Mouse (Mus musculus) bone marrow, adult 2 months (tissue): ENCODE data around the gene Ifna6. TPM values are rescaled to one million over a fixed set of nuclear protein-coding genes. Genes with fewer than 3 reads are reported as not detected.
A peak's percentile ranks its signal among the peaks of the same experiment; 100 is the strongest.

Source experiments
- H3K27ac ChIP-seq: fragments of 200-500 bp; 2 replicates; pipeline ENCODE4 v1.5.1; 2012; ENCODE audit warnings: low read depth, mild to moderate bottlenecking, control low read depth, inconsistent platforms, low read length; ENCODE audit not compliant: control insufficient read depth, poor library complexity, insufficient read depth
- H3K4me1 ChIP-seq: fragments of 200-500 bp; 2 replicates; pipeline ENCODE4 v1.6.1; 2011; ENCODE audit warnings: low read length; ENCODE audit not compliant: control insufficient read depth, insufficient read depth
- H3K4me3 ChIP-seq: fragments of 200-500 bp; replicated peaks from 2 replicates; pipeline ENCODE3; 2011; ENCODE audit warnings: mild to moderate bottlenecking, low read depth, low read length, control low read depth; ENCODE audit not compliant: control insufficient read depth
- CTCF ChIP-seq: fragments of 200-500 bp; IDR thresholded peaks from 2 replicates; pipeline ENCODE4 v1.5.1; 2011; ENCODE audit warnings: low read length, control low read depth; ENCODE audit not compliant: control insufficient read depth, insufficient read depth
- POLR2A ChIP-seq: fragments of 200-500 bp; IDR thresholded peaks from 2 replicates; pipeline ENCODE4 v1.6.1; 2011; ENCODE audit warnings: low read depth, mild to moderate bottlenecking, control low read depth, low read length, borderline replicate concordance; ENCODE audit not compliant: control insufficient read depth
- WGBS: fragments of 180-500 bp; shearing (Covaris S2); methylation state at CpG from one replicate; pipeline ENCODE4 v1.1.7; 2018; 5-methylcytosine and 5-hydroxymethylcytosine counted together
- polyA plus RNA-seq: library from polyadenylated mRNA; stranded (reverse); fragments of >200 nt; gene quantifications from 2 replicates; pipeline ENCODE4 v1.2.4, GENCODE M21; 2011; ENCODE audit warnings: low replicate concordance; ENCODE audit not compliant: missing spikeins, insufficient read depth, insufficient read length

Gene Ifna6
- polyA plus RNA-seq, 1 experiment = not detected

DNA sequence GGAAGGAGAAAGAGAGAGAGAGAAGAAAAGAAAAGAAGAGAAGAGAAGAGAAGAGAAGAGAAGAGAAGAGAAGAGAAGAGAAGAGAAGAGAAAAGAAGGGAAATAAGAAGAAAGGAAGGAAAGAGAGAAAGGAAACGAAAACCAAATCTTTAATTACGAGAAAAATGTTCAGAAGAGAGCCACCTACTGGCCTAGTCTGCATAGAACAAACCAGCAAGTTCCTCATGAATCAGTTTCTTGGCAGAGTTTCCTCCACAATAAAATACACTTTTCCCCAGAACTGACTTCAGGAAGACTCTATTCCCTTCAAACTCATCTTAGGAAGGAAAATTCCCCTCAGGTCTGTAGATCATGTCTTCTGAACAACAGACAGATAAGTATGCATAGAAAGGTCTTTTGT lies 18.1 kb downstream of the Ifna6 start:
- WGBS = 30% methylated on average over 2 of the region's 2 CpGs
- Histone ChIP-seq H3K4me3 (no peak overlapping the region), H3K4me1 (no peaks in the 10 kb centered on the region), H3K27ac (no peak overlapping the region)
- TF ChIP-seq CTCF (no peak), POLR2A (no peak)

DNA sequence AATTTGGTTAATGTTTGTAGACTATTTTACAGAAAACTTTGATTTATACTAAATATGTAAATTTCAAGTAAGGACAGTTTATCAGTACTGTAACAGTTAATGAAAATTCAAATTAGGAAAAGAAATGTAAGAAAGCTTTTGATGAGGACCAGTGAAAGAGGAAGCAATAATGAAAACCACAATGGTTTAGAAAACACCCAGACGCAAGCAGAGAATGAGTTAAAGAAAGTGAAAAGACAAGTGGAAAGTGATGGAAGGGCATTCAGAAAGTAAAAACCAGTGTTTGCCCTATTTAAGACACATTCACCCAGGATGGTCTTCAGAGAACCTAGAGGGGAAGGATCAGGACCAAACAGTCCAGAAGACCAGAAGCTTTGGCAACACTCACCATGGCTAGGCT lies 22.5 kb downstream of the Ifna6 start, which contains the start of gene Ifna1:
Gene Ifna1 (plus strand): TSS at position 390 of the 400 bp plus-strand sequence.
- Histone ChIP-seq H3K4me3 (no peak within 1 kb of the TSS), H3K4me1 (no peaks in the 10 kb centered on the region), H3K27ac (no peak within 1 kb of the TSS)
- TF ChIP-seq POLR2A = no peak
- TF ChIP-seq CTCF = no peak
- 3% methylated on average over 1 of the region's 1 CpGs for WGBS

DNA sequence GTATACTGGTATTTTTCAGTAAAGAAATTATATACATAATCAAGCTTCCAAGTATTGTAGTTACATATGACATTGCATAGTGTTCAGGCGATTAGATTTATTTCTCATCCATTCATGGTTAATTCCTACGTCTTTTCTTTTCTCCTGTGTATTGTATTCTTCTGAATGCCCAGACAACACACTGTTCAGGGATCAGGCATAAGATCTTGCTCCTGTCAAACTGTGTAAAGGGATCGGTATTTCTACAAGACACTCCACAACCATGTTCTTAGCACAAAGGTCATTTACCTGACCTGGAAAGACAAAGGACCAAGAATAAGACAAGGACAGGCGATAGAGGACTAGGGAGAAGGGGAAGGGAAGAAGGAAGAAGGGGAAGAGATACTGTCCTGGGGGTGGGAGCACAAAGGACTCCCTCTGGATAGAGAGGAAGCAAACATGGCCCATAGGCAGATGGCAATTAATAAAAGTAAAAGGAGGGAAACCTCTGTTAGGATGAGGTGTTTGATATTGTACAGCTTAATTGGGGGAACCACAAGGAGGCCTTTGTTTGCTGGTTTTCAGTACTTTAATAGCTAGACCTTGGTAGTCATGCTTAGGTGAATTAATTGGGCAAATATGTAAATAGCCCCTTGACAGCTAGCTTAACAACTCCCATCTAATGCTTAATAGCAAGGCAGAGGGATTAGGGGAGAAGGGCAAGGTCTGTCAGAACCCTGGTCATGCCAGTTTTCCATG lies 24.0 kb downstream of the Ifna6 start:
- Histone ChIP-seq H3K4me3 (no peak overlapping the region), H3K27ac (no peak overlapping the region), H3K4me1 (no peaks in the 10 kb centered on the region)
- TF ChIP-seq CTCF (no peak), POLR2A (no peak)
- 85% methylated on average over 4 of the region's 4 CpGs for WGBS

DNA sequence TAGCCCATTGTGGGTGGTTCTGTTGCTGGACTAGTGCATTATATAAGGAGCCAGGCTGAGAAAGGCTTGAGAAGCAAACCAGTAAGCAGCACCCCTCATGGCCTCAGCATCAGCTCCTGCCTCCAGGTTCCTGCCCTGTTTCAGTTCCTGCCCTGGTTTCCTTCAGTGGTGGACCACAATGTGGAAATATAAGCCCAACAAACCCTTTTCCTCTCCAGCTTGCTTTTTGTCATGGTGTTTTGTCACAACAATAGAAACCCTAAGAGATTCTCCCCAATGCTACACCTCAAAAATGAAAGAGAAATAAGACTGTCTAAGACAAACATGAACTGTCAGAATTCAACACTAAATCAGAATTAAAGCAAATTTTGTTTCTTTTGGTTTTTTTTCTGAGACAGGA lies 32.0 kb downstream of the Ifna6 start:
- Histone ChIP-seq H3K4me1 (no peaks in the 10 kb centered on the region; the same call in 1 of the 2 replicates), H3K27ac (no peak overlapping the region), H3K4me3 (no peak overlapping the region)
- TF ChIP-seq POLR2A (no peak), CTCF (no peak)

DNA sequence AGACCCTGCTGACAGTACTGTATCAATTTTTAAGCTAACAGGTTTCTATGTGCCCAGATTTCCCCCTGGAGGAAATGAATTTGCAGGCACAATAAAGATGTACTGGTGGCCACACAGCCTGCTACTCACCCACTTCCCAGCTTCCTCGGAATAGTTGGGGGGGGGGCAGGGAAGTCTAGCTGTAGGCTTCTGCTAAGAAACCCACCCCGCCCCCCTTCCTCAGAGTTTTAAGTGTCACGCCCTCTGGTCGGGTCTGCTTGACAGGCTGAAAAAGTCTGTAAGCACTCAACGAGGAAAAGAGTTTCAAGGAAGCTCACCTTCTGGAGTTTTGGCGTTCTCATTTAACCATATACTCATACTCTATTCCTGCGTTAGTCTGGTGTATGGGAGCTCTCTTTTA lies 36.1 kb downstream of the Ifna6 start:
- Histone ChIP-seq H3K4me3 (no peak overlapping the region), H3K4me1 (peaks cover 1% of the 10 kb centered on the region; the same call in 1 of the 2 replicates), H3K27ac (no peak overlapping the region)
- 29% methylated on average over 7 of the region's 7 CpGs for WGBS
- TF ChIP-seq CTCF (no peak), POLR2A (no peak)

DNA sequence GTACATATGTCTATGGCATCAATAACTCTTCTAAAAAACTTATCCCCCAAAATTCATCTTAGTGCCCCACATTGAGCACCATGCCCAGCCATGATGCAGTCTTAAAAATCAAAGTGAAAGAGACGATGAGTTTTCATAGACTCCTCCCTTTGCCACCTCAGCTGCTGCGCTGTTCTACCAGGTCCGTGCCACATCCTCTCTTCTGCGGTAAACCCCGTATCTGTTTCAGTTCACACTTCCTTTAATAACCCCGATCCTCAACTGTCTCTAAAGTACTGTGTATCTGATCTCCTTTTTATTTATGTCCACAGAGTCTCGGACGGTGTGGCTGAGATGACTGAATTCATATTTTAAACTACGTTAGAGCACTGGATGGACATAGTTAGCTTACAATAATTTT lies 37.4 kb downstream of the Ifna6 start:
- no peak for TF ChIP-seq POLR2A
- no peak for TF ChIP-seq CTCF
- Histone ChIP-seq H3K4me3 (peak overlapping the region; percentile 42), H3K27ac (peak overlapping the region; percentile 22; the same call in 1 of the 2 replicates), H3K4me1 (peaks cover 1% of the 10 kb centered on the region; the same call in 1 of the 2 replicates)
- 2% methylated on average over 9 of the region's 9 CpGs for WGBS

DNA sequence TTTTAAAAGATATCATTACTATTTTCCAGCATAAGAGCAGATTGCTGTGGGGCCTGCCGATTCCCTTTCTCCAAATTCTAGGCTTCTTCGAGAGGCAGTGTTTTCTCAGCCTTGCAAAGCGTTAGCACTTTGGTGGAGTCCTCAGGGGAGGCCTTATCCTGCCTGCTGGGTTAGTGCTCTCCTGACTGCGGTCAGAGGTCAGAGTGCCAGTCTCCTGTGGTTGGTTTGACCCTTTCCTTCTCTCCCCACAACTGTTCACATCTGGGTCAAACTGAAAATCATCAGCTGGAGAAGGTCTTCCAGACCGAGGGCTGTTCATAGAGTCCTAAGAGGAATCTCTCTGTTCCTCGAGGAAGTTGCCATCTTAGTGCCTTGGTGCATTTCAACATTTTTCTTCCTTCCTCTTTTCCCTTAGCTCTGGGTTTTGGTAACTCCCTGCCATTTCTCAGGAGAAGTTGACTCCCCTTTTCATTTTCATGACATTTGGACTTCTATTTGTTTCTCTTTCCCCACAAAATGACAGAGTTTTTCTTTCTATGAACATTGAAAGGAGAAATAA lies 37.9 kb downstream of the Ifna6 start:
- H3K4me3 ChIP-seq = peak overlapping the region; percentile 3
- WGBS = 2% methylated on average over 6 of the region's 6 CpGs
- H3K27ac ChIP-seq = peak overlapping the region; percentile 76
- peaks cover 1% of the 10 kb centered on the region; the same call in 1 of the 2 replicates for H3K4me1 ChIP-seq
- no peak for TF ChIP-seq CTCF
- TF ChIP-seq POLR2A = no peak

DNA sequence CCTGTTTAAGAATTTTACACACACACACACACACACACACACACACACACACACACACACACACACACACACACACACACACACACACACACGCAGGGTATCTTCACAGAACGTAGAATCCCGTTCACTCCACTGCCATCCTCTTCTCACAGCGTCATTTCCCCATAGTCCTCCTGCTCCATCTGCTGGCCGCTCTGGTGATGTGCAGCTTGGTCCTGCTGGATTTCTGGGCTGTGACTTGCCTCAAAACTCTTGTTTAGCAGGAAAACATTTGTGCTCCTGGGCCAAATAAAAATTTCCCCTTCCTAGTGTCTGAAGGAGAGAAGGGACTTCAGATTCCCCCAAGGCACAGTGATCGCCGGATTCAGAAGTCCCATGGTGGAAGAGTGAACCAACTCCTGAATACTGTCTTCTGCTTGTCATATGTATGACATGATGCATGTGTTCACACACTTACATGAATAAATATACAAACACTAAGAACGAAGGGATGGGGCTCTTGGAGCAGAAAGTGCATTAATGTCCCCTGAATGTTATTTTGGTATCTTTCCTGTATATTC lies 40.2 kb downstream of the Ifna6 start:
- H3K4me3 ChIP-seq = no peak overlapping the region
- 2% methylated on average over 8 of the region's 8 CpGs for WGBS
- H3K27ac ChIP-seq = no peak overlapping the region
- TF ChIP-seq POLR2A = no peak
- TF ChIP-seq CTCF = peak; percentile 99
- H3K4me1 ChIP-seq = peaks cover 1% of the 10 kb centered on the region; the same call in 1 of the 2 replicates
